Mouse (Mus musculus): ENCODE data around the gene Rhob. TPM values are rescaled to one million over a fixed set of nuclear protein-coding genes. Genes with fewer than 3 reads are reported as not detected.

The Rhob gene
- polyA plus RNA-seq, 1 experiment, result 299 TPM

DNA sequence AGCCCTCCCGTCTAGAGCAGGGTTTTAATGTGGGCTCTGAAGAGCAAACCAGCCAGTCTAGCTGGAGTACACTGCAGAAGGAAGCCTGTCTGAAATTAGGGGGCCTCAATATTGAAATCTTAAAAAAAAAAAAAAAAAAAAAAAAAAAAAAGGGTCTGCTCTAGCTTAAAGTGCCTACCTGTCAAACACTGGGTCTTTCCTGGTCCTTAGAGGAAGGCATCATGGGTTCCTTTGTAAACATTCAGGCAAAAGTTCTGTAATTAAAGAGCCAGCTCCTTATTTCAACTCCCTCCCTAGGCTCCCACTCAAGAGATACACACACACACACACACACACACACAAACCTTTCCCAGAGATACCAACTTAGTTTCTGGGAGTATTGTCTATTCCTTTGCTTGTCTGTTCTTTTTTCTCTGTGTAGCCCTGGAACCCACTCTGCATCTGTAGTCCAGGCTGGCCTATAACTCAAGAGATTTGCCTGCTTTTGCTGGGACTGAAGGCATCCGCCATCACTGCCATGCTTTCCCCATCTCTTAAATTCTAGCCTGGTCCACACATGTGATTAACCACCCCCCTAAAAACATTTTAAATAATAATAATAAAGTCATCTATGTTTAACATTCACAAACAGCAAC is 3.0 kb downstream of the Rhob start:
- 44% methylated on average over 2 of the region's 2 CpGs for WGBS
- TF ChIP-seq POLR2A (IDR thresholded peaks at IDR 0.05; ENCODE audit: borderline replicate concordance, insufficient read depth, low read length) (no peak), CTCF (IDR thresholded peaks at IDR 0.05; ENCODE audit: borderline replicate concordance, insufficient read depth, low read depth, low read length) (no peak)
- no peak for DNase-seq
- H3K4me1 ChIP-seq (ENCODE audit: control insufficient read depth, insufficient read depth, low read length), result no peaks in the 10 kb centered on the region
- no peaks in the 10 kb centered on the region for H3K27me3 ChIP-seq (ENCODE audit: control insufficient read depth, insufficient read depth, low read length)
- no peak overlapping the region for H3K4me3 ChIP-seq (replicated peaks; ENCODE audit: insufficient read depth, low read depth, low read length)
- H3K27ac ChIP-seq (ENCODE audit: insufficient read depth, low read length), result no peak overlapping the region

- TF ChIP-seq POLR2A (IDR thresholded peaks at IDR 0.05; ENCODE audit: borderline replicate concordance, insufficient read depth, low read length) (no peak), CTCF (IDR thresholded peaks at IDR 0.05; ENCODE audit: borderline replicate concordance, insufficient read depth, low read depth, low read length) (no peak)
- Histone ChIP-seq H3K27me3 (ENCODE audit: control insufficient read depth, insufficient read depth, low read length) (no peaks in the 10 kb centered on the region), H3K4me3 (replicated peaks; ENCODE audit: insufficient read depth, low read depth, low read length) (no peak overlapping the region), H3K4me1 (ENCODE audit: control insufficient read depth, insufficient read depth, low read length) (no peaks in the 10 kb centered on the region), H3K27ac (ENCODE audit: insufficient read depth, low read length) (peak overlapping the region; percentile 8; the same call in 1 of the 2 replicates)
- 50% methylated on average over 15 of the region's 15 CpGs for WGBS
- peak; percentile 32 to 41 for DNase-seq
These were observed 3.7 kb downstream of the Rhob start for GRCm38 (mm10) chr12:8495881-8496678.

DNA sequence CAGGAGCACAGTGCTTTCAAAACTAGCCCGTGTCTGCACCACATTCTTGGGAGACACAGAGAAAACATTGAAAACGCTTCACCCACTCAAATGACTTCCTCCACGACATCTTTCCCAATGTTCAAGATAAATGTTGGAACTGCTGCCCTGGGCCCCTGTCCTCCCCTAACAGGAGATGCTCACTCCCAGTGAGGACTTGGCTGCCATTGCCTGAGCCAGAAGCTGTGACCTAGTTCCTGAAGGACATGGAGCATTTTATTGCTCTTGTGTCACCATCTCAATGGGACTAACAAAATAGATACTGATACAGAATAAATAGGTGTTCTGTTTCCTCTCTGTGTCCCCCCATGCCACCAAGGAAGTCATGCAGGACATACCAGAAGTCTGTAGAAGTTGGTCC is 5.1 kb downstream of the Rhob start:
- no peak for TF ChIP-seq POLR2A (IDR thresholded peaks at IDR 0.05; ENCODE audit: borderline replicate concordance, insufficient read depth, low read length)
- no peak for TF ChIP-seq CTCF (IDR thresholded peaks at IDR 0.05; ENCODE audit: borderline replicate concordance, insufficient read depth, low read depth, low read length)
- H3K27me3 ChIP-seq (ENCODE audit: control insufficient read depth, insufficient read depth, low read length), result no peaks in the 10 kb centered on the region
- WGBS, result 72% methylated on average over 3 of the region's 3 CpGs
- H3K4me3 ChIP-seq (replicated peaks; ENCODE audit: insufficient read depth, low read depth, low read length), result no peak overlapping the region
- DNase-seq, result no peak
- H3K27ac ChIP-seq (ENCODE audit: insufficient read depth, low read length), result no peak overlapping the region
- no peaks in the 10 kb centered on the region for H3K4me1 ChIP-seq (ENCODE audit: control insufficient read depth, insufficient read depth, low read length)

DNA sequence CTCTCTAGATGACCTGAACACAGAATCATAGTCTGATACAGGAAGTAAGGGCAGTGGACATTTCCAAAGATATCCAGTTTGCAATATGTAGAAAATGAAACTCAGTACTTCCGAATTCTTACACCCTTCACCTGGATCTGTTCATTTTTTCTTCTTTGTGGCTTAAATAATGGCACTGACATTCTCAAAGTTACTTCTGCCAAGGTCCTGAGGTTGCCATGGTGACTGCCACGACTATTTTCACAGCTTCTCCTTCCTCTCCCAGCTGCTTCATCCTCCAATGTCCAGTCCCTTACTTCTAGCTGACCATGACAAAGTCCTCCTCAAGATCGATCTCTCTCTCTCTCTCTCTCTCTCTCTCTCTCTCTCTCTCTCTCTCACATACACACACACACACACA is 6.4 kb downstream of the Rhob start:
- TF ChIP-seq CTCF (IDR thresholded peaks at IDR 0.05; ENCODE audit: borderline replicate concordance, insufficient read depth, low read depth, low read length) (no peak), POLR2A (IDR thresholded peaks at IDR 0.05; ENCODE audit: borderline replicate concordance, insufficient read depth, low read length) (no peak)
- Histone ChIP-seq H3K27ac (ENCODE audit: insufficient read depth, low read length) (no peak overlapping the region), H3K27me3 (ENCODE audit: control insufficient read depth, insufficient read depth, low read length) (no peaks in the 10 kb centered on the region), H3K4me3 (replicated peaks; ENCODE audit: insufficient read depth, low read depth, low read length) (no peak overlapping the region), H3K4me1 (ENCODE audit: control insufficient read depth, insufficient read depth, low read length) (no peaks in the 10 kb centered on the region)
- WGBS, result 48% methylated on average over 3 of the region's 3 CpGs
- no peak for DNase-seq

- WGBS, result 72% methylated on average over 4 of the region's 4 CpGs
- DNase-seq, result no peak
- Histone ChIP-seq H3K4me1 (ENCODE audit: control insufficient read depth, insufficient read depth, low read length) (no peaks in the 10 kb centered on the region; the same call in 1 of the 2 replicates), H3K4me3 (replicated peaks; ENCODE audit: insufficient read depth, low read depth, low read length) (no peak overlapping the region), H3K27me3 (ENCODE audit: control insufficient read depth, insufficient read depth, low read length) (no peaks in the 10 kb centered on the region), H3K27ac (ENCODE audit: insufficient read depth, low read length) (no peak overlapping the region)
- TF ChIP-seq CTCF (IDR thresholded peaks at IDR 0.05; ENCODE audit: borderline replicate concordance, insufficient read depth, low read depth, low read length) (no peak), POLR2A (IDR thresholded peaks at IDR 0.05; ENCODE audit: borderline replicate concordance, insufficient read depth, low read length) (no peak)
These were observed 10.7 kb downstream of the Rhob start for GRCm38 (mm10) chr12:8489098-8489497.

- 78% methylated on average over 4 of the region's 4 CpGs for WGBS
- no peak overlapping the region for H3K4me3 ChIP-seq (replicated peaks; ENCODE audit: insufficient read depth, low read depth, low read length)
- DNase-seq, result no peak
- no peaks in the 10 kb centered on the region for H3K27me3 ChIP-seq (ENCODE audit: control insufficient read depth, insufficient read depth, low read length)
- no peaks in the 10 kb centered on the region; the same call in 1 of the 2 replicates for H3K4me1 ChIP-seq (ENCODE audit: control insufficient read depth, insufficient read depth, low read length)
- TF ChIP-seq POLR2A (IDR thresholded peaks at IDR 0.05; ENCODE audit: borderline replicate concordance, insufficient read depth, low read length), result no peak
- TF ChIP-seq CTCF (IDR thresholded peaks at IDR 0.05; ENCODE audit: borderline replicate concordance, insufficient read depth, low read depth, low read length), result no peak
- no peak overlapping the region for H3K27ac ChIP-seq (ENCODE audit: insufficient read depth, low read length)
These were observed 11.2 kb downstream of the Rhob start for GRCm38 (mm10) chr12:8488652-8488980.

DNA sequence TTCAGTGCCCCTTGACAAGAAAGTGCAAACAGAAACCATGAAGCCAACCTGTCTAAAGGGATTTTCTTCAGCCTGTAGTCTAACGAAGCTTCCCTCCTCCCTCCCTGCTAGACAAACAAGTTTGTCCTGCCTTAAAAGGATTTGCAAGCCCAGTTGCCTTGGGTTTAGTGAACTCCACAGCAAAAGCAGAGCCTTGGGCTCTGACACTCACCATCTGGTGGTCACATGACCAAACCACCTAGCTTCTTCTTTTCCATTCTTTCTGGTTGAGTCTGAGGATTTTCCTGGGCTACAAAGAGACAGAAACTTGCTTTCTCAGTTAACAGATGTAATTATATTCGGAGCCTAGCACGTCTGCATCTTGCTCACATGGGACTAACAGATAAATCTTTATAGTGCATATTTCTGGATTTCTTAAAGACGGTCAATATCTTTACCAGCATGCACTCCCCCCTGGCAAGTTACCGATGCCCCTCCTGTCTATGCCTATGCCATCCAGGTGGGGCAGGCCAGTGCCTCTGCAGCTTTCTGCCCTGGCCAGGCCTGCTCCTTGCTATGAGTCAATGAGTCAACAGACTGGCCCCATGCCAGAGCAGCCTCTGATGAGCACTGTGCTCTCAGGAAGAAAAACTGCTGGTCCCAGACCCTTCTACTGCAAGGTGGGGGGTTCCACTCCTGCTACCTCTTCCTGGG is 11.7 kb downstream of the Rhob start:
- Histone ChIP-seq H3K27ac (ENCODE audit: insufficient read depth, low read length) (no peak overlapping the region), H3K4me3 (replicated peaks; ENCODE audit: insufficient read depth, low read depth, low read length) (no peak overlapping the region), H3K4me1 (ENCODE audit: control insufficient read depth, insufficient read depth, low read length) (no peaks in the 10 kb centered on the region; the same call in 1 of the 2 replicates), H3K27me3 (ENCODE audit: control insufficient read depth, insufficient read depth, low read length) (no peaks in the 10 kb centered on the region)
- 57% methylated on average over 5 of the region's 5 CpGs for WGBS
- peak; percentile 43 to 48 for DNase-seq
- TF ChIP-seq CTCF (IDR thresholded peaks at IDR 0.05; ENCODE audit: borderline replicate concordance, insufficient read depth, low read depth, low read length), result no peak
- TF ChIP-seq POLR2A (IDR thresholded peaks at IDR 0.05; ENCODE audit: borderline replicate concordance, insufficient read depth, low read length), result no peak

All from cerebellum, adult 2 months (tissue).